Mouse (Mus musculus) liver, postnatal 0 days (tissue): ENCODE measurements at regions not wholly inside any gene's neighbourhood (a gene's known extent, or its start where the extent isn't known, plus 50 kb on each side); places are given as distances from the start of the nearest gene placed in this dataset.

Experiments
- CTCF ChIP-seq: sonication (generic); IDR thresholded peaks from 2 replicates; pipeline ENCODE4 v1.5.1; 2016; ENCODE audit warnings: antibody characterized with exemption, low read depth
- EP300 ChIP-seq: IDR thresholded peaks from 2 replicates; pipeline ENCODE4 v1.6.1; 2016; ENCODE audit warnings: antibody characterized with exemption, low read depth, mild to moderate bottlenecking

- TF ChIP-seq CTCF (no peak), EP300 (no peak)
Measured at GRCm38 (mm10) chr3:99823256-99823655, 62.0 kb upstream of the Spag17 start.
